Mouse (Mus musculus): ENCODE measurements around the gene Gpr18. TPM values are rescaled to one million over a fixed set of nuclear protein-coding genes. Genes with fewer than 3 reads are reported as not detected.

Gene Gpr18
- under 1 TPM; 0.28 to 0.29 TPM for total RNA-seq (2021)

DNA sequence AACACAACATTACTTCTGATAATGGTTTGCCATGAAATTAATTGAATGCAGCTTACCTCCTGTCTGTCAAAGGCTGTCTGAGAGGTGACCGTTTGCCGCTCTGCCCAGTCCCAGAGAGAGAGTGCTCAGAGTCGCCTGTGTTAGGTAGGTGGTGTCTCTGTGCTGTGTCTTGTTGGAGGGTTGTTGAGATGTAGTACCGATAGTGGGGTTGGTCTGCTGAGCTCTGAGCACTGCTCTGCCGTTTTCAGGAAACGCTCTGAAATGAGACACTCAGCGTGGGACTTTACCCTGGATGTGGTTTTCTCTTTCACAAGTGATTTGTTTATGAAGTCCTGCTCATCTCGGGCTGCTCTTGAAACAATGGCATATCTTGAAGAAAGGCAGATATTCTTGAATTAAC is at the start of gene Gpr18:
TSS of gene Gpr18 (minus strand) at position 161 of the 400 bp plus-strand sequence.
- DNase-seq (ENCODE audit: low spot score) = no peak
- intact Hi-C loops (cut with DNase I) = no loop called here

DNA sequence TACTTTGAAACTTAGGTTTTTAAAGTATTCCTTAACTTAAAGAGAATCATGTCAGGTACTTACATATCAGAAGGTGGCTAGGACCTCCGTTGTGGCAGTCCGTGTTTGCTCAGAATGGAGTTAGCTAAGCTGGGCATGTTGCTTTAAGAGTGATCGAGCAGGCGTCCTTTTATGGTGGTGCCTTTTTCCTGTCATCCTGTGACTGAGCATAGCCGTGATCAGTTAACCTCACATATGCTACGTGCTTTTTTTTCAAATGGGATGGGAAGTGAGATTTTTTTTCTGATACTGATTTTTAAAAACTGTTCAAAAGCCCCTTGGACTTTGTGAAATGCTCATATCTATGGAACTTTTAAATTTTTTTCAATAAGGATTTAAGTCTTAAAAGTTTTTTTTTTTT is 49.4 kb upstream of the Gpr18 start, which contains the start of gene Gpr183:
TSS of gene Gpr183 (minus strand) at position 206 of the 400 bp plus-strand sequence.
- DNase-seq (ENCODE audit: low spot score) = no peak
- intact Hi-C loops (cut with DNase I) = no loop called here

- intact Hi-C loops (cut with DNase I) = no loop called here
- no peak for DNase-seq (ENCODE audit: low spot score)
Observed at GRCm38 (mm10) chr14:121963942-121964335, 48.4 kb upstream of the Gpr18 start.

DNA sequence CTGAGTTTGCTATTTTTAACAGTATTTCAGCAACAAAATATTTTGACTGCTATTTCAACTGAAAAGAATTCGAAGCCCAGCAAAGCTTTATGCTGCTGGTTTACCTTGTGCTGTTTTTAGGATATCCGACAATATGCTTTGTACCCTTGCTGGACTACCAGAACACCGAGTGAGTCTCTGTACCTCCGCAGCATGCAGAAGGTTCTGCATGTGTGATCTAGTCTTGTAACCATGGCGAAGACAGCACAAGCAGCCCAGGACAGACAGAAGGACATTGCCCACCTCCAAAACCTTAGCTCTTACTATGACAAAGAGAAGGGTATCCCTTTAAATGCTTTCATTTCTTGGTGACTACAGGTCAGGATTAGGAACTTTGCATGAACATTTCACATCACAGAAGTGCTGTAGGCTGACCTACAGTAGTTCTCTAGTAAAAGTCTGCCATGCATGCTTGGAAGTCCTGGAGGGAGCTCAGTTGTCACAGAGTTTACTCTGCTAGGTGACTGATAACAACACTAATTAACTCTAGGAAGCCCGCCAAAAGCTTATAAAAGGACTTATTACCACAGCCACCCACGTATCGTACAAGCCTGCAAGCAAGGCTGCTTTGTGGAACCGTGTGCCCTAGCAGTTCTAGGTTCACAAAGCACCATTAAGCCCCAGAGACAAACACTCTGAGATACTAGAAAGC is 47.8 kb upstream of the Gpr18 start:
- DNase-seq (ENCODE audit: low spot score) = no peak
- intact Hi-C loops (cut with DNase I) = no loop called here

DNA sequence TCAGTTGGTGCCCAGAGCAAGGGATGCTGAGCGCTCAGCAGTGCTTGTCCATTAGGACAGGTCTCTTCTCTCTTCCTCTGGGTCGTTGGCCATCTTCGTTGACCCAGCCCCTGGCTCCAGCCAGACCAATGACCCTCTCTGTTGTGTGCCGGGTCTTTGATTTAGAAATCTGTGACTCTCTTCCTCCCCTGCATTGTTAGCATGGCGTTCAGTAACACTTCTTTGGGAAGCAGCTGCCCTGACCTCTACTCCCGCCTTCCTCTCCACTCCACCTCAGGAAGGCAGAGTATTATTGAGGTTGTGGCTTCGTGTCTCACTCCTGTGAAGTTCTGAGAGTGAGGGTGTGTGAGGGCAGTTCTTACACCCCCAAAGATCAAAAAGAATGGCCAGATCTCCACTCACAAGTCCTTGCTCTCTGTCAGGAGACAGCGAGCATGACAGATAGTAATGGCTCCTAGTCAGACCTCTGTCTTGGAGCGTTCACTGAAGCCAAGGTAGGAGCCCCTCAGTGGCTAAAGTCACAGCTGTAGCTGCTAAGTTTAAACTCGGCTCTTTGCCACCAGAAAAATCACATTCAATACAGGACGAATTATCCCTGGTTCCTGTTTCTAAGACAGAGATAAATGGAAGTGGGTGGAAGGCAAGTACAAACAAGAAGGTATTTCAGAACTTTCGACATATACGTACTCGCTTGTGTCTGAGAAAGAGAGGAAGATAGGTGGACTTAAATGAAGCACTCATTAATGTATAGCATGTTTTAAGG is 46.7 kb upstream of the Gpr18 start:
- intact Hi-C loops (cut with DNase I) = no loop called here
- DNase-seq (ENCODE audit: low spot score) = no peak

- intact Hi-C loops (cut with DNase I) = no loop called here
- no peak for DNase-seq (ENCODE audit: low spot score)
Observed at GRCm38 (mm10) chr14:121961496-121962127, 46.0 kb upstream of the Gpr18 start.

DNA sequence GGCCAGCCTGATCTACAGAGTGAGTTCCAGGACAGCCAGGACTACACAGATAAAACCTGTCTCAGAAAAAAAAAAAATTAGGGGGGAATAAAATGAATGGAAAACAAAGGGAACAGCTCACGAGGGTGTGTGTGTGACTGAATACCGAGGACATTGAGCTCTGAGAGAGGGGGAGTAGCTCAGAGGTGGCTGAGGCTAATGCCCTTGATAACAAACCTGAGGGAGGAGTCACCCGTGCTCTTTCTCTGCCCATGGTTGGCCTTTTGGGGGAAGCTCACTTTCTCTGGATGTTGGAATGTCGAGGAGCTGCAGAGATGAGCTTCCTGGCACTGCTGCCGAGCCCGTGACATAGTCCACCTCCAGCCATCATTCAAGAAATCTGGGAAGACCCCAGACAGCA is 45.4 kb upstream of the Gpr18 start:
- no peak for DNase-seq (ENCODE audit: low spot score)

GRCm38 (mm10) chr14:121960531-121960930 is 45.0 kb upstream of the Gpr18 start:
- intact Hi-C loops (cut with DNase I) = no loop called here
- DNase-seq (ENCODE audit: low spot score) = no peak

More for the DNA sequence above, 45.4 kb upstream of the Gpr18 start:
- intact Hi-C loops (cut with DNase I) = no loop called here

DNA sequence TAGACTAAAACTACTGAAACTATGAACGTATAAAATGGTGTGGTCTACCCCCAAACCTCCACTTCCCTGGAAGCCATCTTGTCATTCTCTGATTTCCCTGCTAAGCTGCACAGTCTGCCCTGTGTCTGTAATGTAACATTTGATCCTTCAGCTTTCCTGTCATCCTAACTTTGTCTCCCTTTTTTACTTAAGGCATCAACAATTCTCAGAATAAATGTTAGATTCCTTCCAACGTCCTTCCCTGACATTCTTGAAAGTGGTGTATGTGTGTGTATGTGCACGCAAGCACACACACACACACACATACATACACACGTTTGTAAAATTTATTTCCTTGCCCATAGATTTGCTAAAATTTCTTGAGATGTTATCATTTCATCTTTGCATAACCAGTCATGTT is 44.5 kb upstream of the Gpr18 start:
- intact Hi-C loops (cut with DNase I) = no loop called here
- no peak for DNase-seq (ENCODE audit: low spot score)

GRCm38 (mm10) chr14:121959538-121959980 is 44.0 kb upstream of the Gpr18 start:
- intact Hi-C loops (cut with DNase I) = no loop called here
- DNase-seq (ENCODE audit: low spot score) = no peak

- intact Hi-C loops (cut with DNase I) = no loop called here
- no peak for DNase-seq (ENCODE audit: low spot score)
Observed at GRCm38 (mm10) chr14:121958751-121959537, 43.4 kb upstream of the Gpr18 start.

DNA sequence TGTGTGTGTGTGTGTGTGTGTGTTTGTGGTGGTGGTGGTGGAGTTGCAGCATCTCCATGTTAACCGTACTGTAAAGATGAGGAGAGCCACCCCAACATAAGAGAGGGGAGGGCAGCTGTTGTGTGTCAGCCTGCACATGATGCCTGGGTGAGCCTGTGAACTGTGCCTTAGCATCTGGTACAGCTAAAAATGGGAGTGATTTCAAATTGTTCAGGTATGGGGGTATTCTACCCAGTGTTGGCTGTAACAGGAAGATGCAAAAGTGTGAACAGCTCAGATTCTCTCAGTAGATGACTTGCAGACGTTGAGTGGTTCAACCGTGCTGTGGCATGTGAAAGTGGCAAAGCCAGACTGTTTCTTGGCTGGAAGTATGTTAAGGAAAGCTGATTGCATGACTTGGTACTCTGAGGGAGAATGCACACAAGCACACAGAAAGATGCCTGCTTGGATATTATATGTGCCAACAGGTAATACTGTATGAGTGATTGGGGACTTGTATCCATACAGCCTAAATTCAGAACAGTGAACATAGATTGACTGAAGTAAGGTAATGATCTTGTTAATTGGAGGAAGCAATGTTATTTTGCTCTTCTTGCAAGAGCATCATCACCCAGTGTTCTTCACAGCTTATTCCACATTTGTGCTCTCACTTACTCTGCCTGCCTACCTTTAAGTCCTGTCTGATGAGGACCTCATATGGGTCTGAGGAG is 42.6 kb upstream of the Gpr18 start:
- intact Hi-C loops (cut with DNase I) = no loop called here
- no peak for DNase-seq (ENCODE audit: low spot score)

DNA sequence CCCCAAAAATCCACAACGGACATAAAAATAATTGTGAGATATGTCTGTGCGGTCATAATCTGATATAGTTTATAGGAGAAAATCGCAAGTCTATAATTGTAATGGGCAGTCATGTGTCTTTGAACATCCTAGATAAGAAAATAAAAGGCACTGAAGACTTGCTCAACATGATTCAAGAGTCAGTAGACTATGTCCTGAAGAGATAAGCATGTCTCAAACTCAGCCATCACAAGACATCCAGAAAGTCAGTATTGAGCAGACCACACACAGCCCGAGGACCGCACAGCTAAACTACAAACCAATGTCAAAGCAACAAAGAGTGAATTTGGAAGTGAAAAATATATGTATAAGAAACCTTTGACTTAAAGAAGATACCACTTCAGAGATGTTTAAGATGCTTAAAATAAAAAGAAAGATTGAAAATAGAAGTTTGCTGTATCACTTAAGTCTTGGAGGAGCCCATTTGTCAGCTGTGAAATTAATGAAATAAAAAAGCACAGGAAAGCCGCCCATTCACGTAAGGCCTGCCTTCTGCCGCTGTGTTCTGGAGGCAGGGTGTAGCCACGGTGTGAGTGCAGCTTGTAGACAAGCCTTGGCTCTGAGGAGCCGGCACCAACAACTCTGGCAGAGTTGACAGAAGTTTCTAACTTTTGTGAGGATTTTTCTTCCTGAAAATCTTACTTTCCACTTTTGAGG is 41.7 kb upstream of the Gpr18 start:
- no peak for DNase-seq (ENCODE audit: low spot score)
- intact Hi-C loops (cut with DNase I) = no loop called here

- intact Hi-C loops (cut with DNase I) = no loop called here
- DNase-seq (ENCODE audit: low spot score) = no peak
Observed at GRCm38 (mm10) chr14:121956291-121956690, 40.7 kb upstream of the Gpr18 start.

GRCm38 (mm10) chr14:121955176-121955795 is 39.7 kb upstream of the Gpr18 start:
- DNase-seq (ENCODE audit: low spot score) = no peak
- intact Hi-C loops (cut with DNase I) = no loop called here

DNA sequence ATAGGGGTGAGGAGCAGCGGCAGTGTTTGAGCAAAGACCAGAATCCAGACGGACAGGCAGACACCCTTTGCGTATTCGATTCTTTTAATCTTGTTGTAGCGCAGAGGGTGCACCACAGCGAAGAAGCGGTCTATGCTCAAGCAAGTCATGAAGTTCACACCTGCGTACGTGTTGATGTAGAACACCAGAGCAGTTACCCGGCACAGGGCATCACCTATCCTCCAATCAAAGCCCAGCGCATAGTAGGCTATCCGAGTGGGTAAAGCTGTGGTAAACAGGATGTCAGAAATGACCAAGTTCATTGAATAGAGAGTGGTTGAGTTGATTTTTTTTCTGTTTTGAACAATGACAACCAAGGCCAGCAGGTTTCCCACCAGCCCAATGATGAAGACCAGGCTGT is 39.0 kb upstream of the Gpr18 start:
- intact Hi-C loops (cut with DNase I) = no loop called here
- DNase-seq (ENCODE audit: low spot score) = no peak

GRCm38 (mm10) chr14:121954129-121954528 is 38.5 kb upstream of the Gpr18 start:
- DNase-seq (ENCODE audit: low spot score) = no peak
- intact Hi-C loops (cut with DNase I) = no loop called here

DNA sequence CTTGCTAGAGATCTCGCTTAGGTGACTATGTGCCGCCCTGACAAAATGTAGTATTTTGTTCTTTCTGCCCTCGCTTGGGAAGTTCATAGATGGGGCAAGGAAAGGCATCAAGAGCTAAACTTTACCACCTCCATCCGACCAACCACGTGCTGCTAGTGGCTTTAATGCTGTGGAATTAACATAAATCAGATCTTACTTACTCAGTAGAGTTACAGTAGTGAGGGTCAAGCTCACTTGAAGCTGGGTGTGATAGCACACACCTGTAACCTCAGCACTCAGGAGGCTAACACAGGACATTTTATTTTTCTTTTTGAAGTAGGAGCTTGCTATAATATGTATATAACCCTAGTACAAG is 36.4 kb upstream of the Gpr18 start:
- intact Hi-C loops (cut with DNase I) = no loop called here
- DNase-seq (ENCODE audit: low spot score) = no peak

Data from heart, postnatal 25 days (tissue).